Mouse (Mus musculus) G1E (cell line): ENCODE results near the gene Slc15a4.

Experiments
- CTCF ChIP-seq: IDR thresholded peaks from 2 replicates; pipeline ENCODE4 v1.5.1; 2012; ENCODE audit warnings: low read depth, low read length, inconsistent platforms, mixed read lengths
- GATA1 ChIP-seq: IDR thresholded peaks from 2 replicates; pipeline ENCODE4 v1.6.1; 2012; ENCODE audit warnings: borderline replicate concordance, low read length, inconsistent platforms, mixed read lengths
- GATA2 ChIP-seq: IDR thresholded peaks from 2 replicates; pipeline ENCODE4 v1.6.1; 2012; ENCODE audit warnings: low read depth, low read length, inconsistent platforms, borderline replicate concordance
- POLR2AphosphoS5 ChIP-seq: IDR thresholded peaks from 2 replicates; pipeline ENCODE4 v1.6.1; 2012; ENCODE audit warnings: low read depth, low read length, inconsistent platforms; ENCODE audit not compliant: insufficient replicate concordance
- TAL1 ChIP-seq: conservative IDR thresholded peaks from 2 replicates; pipeline ENCODE4 v1.6.1; 2012; ENCODE audit warnings: low read depth, low read length, inconsistent platforms, mixed read lengths

DNA sequence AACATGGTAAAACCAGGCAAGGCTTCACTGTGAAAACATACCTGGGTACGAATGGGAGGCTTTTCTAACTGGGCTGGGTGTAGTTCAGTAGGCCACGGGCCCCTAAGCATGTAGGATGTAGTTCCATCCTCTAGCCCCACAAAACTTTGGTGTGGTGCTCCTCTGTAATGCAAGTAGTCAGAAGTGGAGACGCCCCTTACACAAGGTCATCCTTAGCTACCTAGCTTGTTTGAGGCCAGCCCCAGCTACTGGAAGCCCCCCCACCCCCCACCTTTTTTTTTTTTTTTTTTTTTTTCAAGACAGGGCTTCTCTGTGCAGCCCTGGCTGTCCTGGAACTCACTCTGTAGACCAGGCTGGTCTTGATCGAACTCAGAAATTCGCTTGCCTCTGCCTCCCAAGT is 28.3 kb upstream of the Slc15a4 start:
- no peak for TF ChIP-seq CTCF
- TF ChIP-seq TAL1 = no peak
- TF ChIP-seq GATA1 = no peak
- TF ChIP-seq POLR2AphosphoS5 = no peak
- TF ChIP-seq GATA2 = no peak
